Mouse (Mus musculus) heart, embryonic 16.5 days (tissue): ENCODE measurements around the gene Gm21887. TPM values are rescaled to one million over a fixed set of nuclear protein-coding genes. Genes with fewer than 3 reads are reported as not detected.
"Not testable (repeated sequence)": the region's sequence is repeated elsewhere in the genome, so short reads cannot be mapped to it uniquely, and the experiment has no call there.

Source experiments
- ATAC-seq: fragments of 200-750 bp; cut with Nextera tagmentation; replicated peaks from 2 replicates; pipeline ENCODE4 v1.8.0; 2017; ENCODE audit warnings: moderate number of reproducible peaks; ENCODE audit not compliant: insufficient read depth, low FRiP score; ENCODE audit errors: extremely low read depth
- H3K27ac ChIP-seq: fragments of 300-500 bp; sonication (generic); 2 replicates; pipeline ENCODE4 v1.5.1; 2014; ENCODE audit warnings: mild to moderate bottlenecking, low read length, control low read depth, moderate library complexity
- H3K27me3 ChIP-seq: fragments of 300-500 bp; sonication (generic); 2 replicates; pipeline ENCODE4 v1.6.1; 2014; ENCODE audit warnings: low read length, mixed read lengths; ENCODE audit not compliant: control insufficient read depth, insufficient read depth
- H3K36me3 ChIP-seq: fragments of 300-500 bp; sonication (generic); 2 replicates; pipeline ENCODE4 v1.6.1; 2014; ENCODE audit not compliant: control insufficient read depth, insufficient read depth
- H3K4me1 ChIP-seq: fragments of 300-500 bp; sonication (generic); 2 replicates; pipeline ENCODE4 v1.6.1; 2014; ENCODE audit warnings: low read length, mixed read lengths; ENCODE audit not compliant: control insufficient read depth, insufficient read depth
- H3K4me2 ChIP-seq: fragments of 300-500 bp; sonication (generic); 2 replicates; pipeline ENCODE4 v1.6.1; 2014; ENCODE audit warnings: low read depth, mild to moderate bottlenecking, control low read depth, low read length
- H3K4me3 ChIP-seq: fragments of 300-500 bp; sonication (generic); 2 replicates; pipeline ENCODE4 v1.5.1; 2014; ENCODE audit warnings: mild to moderate bottlenecking, control low read depth, low read length
- H3K9ac ChIP-seq: fragments of 300-500 bp; sonication (generic); 2 replicates; pipeline ENCODE4 v1.6.1; 2014; ENCODE audit warnings: low read length, control low read depth
- H3K9me3 ChIP-seq: fragments of 300-500 bp; sonication (generic); replicated peaks from 2 replicates; pipeline ENCODE4 v1.6.1; 2016; ENCODE audit warnings: low read length; ENCODE audit not compliant: control insufficient read depth
- WGBS: fragments of 180-500 bp; shearing (Covaris S2); extraction: QIAGEN DNeasy Blood & Tissue Kit; methylation state at CpG from one replicate; pipeline ENCODE4 v1.1.7; 2014; 5-methylcytosine and 5-hydroxymethylcytosine counted together
- polyA plus RNA-seq: library from polyadenylated mRNA; unstranded; fragments of >200 nt; fragmentation: Nextera tagmentation; extraction: Ambion mirVana; gene quantifications from 2 replicates; pipeline ENCODE4 v1.2.1, GENCODE M21; 2015

The Gm21887 gene
- polyA plus RNA-seq, 1 experiment from 2014 or later: 84.5 TPM

DNA sequence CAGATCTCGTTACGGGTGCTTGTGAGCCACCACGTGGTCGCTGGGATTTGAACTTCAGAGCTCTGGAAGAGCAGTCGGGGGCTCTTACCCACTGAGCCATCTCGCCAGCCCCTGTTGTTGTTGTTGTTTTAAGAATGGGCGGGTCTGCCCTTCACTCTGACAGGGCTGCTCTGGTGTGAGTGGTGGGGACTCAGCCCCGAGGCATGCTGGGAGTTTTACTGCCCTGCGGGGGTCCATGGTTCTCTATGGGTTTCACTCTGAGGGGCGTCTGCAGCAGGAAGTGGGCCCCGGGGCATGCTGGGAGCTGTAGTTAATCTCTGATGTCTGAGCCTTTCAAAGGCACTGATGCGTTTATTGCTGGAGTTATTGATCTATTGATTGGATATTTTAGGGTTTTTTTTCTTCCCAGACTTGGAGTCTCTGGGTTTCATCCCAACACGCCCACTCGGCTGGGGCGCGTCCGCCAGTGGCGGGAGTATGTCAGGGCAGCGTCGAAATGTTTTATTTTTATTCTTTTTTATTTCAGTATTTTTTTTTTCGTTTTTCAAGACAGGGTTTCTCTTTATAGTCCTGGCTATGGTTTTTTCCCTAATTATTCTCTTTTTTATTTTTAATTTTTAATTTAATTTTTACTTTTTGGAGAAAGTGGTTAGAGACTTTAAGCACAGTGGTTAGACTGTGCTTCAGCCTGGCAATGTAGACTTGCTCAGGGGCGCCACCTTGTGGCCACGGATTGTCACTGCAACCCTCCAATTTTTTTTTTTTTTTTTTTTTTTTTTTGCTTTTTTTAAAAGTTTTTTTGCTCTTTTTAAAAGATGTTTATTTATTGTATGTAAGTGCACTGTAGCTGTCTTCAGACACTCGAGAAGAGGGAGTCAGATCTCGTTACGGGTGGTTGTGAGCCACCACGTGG lies 8.1 kb downstream of the Gm21887 start:
- Histone ChIP-seq H3K9me3 (peaks cover 28% of the 10 kb centered on the region), H3K27ac (0 out of 2 replicates have a peak overlapping the region, but pooled peaks have one; percentile 1), H3K36me3 (peaks cover 28% of the 10 kb centered on the region), H3K4me2 (peak overlapping the region; percentile 1; the same call in 1 of the 2 replicates), H3K4me3 (peak overlapping the region; percentile 6; the same call in 1 of the 2 replicates)
- peak; percentile 66 for ATAC-seq
- not testable (repeated sequence) for H3K9ac ChIP-seq, H3K4me1 ChIP-seq, H3K27me3 ChIP-seq
- 56% methylated on average over 27 of the region's 27 CpGs for WGBS

DNA sequence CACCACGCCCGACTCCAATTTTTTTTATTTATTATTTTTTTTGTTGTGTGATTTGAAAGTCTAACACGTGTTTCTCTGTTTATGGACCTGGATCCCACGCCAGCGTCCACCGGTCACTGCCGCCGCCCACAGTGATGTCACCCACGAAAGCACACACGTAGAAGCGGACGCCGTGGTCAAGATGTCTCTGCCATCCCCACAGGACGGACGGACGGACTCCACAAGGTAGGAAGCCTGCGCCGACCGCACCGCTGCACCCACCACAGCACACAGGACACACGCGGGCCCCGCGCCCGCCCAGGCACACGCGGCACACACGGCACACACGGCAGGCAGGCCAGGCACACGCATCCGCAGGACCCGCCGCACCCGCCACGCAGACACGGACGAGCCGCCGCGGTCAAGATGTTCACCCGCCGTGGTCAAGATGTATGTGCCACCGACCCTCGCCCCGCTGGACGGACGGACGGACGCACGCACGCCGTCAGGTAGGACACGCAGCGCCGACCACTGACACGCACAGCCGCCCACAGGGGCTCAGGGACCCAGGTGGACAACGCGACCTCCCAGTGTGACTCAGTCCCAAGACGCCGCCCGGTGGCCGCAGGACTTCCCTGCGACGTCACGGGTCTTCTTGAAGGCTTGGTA lies 9.2 kb downstream of the Gm21887 start:
- 85% methylated on average over 66 of the region's 66 CpGs for WGBS

GRCm38 (mm10) chrX:170019219-170019953 lies 9.9 kb downstream of the Gm21887 start:
- not testable (repeated sequence) for H3K27me3 ChIP-seq, H3K9ac ChIP-seq, H3K4me3 ChIP-seq, H3K27ac ChIP-seq, H3K4me1 ChIP-seq, H3K4me2 ChIP-seq
- peaks cover 28% of the 10 kb centered on the region for H3K36me3 ChIP-seq
- 81% methylated on average over 30 of the region's 30 CpGs for WGBS
- peaks cover 28% of the 10 kb centered on the region for H3K9me3 ChIP-seq
- peak; percentile 47 for ATAC-seq

More for the DNA sequence above, 9.2 kb downstream of the Gm21887 start:
- ATAC-seq: peak; percentile 76
- Histone ChIP-seq H3K36me3 (peaks cover 28% of the 10 kb centered on the region), H3K9me3 (peaks cover 28% of the 10 kb centered on the region)
- H3K4me2 ChIP-seq, H3K27ac ChIP-seq, H3K27me3 ChIP-seq, H3K9ac ChIP-seq, H3K4me3 ChIP-seq, H3K4me1 ChIP-seq: not testable (repeated sequence)

DNA sequence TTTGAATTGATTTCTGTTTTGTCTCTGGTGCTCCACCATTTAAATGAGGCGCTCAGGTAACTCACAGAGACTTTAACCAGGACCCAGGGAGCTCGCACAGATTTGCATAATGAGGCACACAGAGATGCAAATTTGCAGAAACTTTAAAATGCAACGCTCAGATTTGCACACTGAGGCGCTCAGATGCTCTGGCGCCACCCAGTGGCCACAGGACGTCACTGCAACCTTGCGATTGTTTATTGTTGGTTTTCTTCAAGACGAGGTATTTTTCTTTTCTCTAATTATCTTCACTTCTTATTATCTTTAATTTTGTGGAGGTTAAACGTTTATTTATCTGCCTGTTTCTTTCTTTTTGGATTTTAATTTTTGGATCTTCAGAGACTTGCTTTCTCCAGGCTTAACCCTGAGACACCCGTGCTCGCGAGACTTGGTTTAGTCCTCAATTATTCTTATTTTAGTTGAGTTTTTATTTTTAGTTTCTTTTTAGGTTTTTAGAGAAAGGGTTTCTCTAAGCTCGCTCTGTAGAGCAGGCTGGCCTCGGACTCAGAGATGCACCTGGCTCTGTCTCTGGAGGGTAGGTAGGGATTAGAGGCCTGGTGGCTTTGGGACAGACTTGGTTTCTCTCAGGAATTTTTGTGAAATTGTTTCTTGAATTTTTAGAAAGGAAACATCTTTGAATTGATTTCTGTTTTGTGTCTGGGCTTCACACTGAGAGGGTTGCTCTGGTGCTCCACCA lies 10.7 kb downstream of the Gm21887 start:
- whole genome bisulfite sequencing: 55% methylated on average over 14 of the region's 14 CpGs
- not testable (repeated sequence) for H3K27ac ChIP-seq, H3K4me2 ChIP-seq, H3K4me1 ChIP-seq, H3K4me3 ChIP-seq, H3K27me3 ChIP-seq, H3K9ac ChIP-seq, ATAC-seq
- Histone ChIP-seq H3K9me3 (peaks cover 28% of the 10 kb centered on the region), H3K36me3 (peaks cover 28% of the 10 kb centered on the region)

GRCm38 (mm10) chrX:170020690-170021050 lies 11.2 kb downstream of the Gm21887 start:
- H3K36me3 ChIP-seq: peaks cover 28% of the 10 kb centered on the region
- H3K27ac ChIP-seq, H3K27me3 ChIP-seq, H3K4me1 ChIP-seq, H3K9ac ChIP-seq, H3K4me3 ChIP-seq, H3K4me2 ChIP-seq, ATAC-seq: not testable (repeated sequence)
- WGBS: 44% methylated on average over 9 of the region's 9 CpGs
- peaks cover 28% of the 10 kb centered on the region for H3K9me3 ChIP-seq

DNA sequence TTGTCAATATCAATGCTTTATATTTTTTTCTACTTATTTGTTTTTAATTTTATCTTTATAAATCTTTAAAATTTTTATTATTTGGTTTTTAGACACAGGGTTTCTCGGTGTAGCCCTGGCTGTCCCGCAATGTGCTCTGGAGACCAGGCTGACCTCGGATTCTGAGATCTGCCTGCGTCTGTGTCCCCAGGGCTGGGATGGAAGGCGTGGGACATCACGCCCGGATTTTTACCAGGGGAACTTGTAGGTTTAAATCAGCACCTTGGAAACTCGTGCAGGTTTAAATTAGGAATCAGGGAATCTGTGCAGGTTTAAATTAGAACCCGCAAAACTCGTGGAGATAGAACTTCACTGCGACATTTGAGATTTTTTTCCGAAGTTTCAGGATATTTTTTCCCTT lies 11.7 kb downstream of the Gm21887 start:
- not testable (repeated sequence) for H3K9ac ChIP-seq, H3K27me3 ChIP-seq, H3K27ac ChIP-seq, H3K4me2 ChIP-seq, H3K4me3 ChIP-seq, ATAC-seq, H3K4me1 ChIP-seq
- Histone ChIP-seq H3K9me3 (peaks cover 28% of the 10 kb centered on the region), H3K36me3 (peaks cover 28% of the 10 kb centered on the region)
- WGBS: 75% methylated on average over 12 of the region's 12 CpGs

DNA sequence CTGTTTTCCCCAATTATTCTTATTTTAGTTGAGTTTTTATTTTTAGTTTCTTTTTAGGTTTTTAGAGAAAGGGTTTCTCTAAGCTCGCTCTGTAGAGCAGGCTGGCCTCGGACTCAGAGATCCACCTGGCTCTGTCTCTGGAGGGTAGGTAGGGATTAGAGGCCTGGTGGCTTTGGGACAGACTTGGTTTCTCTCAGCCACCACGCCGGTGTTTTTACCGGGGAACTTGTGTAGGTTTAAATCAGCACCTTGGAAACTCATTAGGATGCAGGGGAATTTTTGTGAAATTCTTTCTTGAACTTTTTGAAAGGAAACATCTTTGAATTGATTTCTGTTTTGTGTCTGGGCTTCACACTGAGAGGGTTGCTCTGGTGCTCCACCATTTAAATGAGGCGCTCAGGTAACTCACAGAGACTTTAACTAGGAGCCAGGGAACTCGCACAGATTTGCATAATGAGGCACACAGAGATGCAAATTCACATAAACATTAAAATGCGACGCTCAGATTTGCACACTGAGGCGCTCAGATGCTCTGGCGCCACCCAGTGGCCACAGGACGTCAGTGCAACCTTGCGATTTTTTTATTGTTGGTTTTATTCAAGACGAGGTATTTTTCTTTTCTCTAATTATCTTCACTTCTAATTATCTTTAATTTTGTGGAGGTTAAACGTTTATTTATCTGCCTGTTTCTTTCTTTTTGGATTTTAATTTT lies 12.4 kb downstream of the Gm21887 start:
- H3K36me3 ChIP-seq: peaks cover 28% of the 10 kb centered on the region
- peaks cover 28% of the 10 kb centered on the region for H3K9me3 ChIP-seq
- not testable (repeated sequence) for H3K27me3 ChIP-seq, H3K4me3 ChIP-seq, H3K4me2 ChIP-seq, H3K9ac ChIP-seq, H3K27ac ChIP-seq, H3K4me1 ChIP-seq, ATAC-seq
- 49% methylated on average over 15 of the region's 15 CpGs for WGBS
